Mouse (Mus musculus): ENCODE measurements around the gene Setd5.

The Setd5 gene

DNA sequence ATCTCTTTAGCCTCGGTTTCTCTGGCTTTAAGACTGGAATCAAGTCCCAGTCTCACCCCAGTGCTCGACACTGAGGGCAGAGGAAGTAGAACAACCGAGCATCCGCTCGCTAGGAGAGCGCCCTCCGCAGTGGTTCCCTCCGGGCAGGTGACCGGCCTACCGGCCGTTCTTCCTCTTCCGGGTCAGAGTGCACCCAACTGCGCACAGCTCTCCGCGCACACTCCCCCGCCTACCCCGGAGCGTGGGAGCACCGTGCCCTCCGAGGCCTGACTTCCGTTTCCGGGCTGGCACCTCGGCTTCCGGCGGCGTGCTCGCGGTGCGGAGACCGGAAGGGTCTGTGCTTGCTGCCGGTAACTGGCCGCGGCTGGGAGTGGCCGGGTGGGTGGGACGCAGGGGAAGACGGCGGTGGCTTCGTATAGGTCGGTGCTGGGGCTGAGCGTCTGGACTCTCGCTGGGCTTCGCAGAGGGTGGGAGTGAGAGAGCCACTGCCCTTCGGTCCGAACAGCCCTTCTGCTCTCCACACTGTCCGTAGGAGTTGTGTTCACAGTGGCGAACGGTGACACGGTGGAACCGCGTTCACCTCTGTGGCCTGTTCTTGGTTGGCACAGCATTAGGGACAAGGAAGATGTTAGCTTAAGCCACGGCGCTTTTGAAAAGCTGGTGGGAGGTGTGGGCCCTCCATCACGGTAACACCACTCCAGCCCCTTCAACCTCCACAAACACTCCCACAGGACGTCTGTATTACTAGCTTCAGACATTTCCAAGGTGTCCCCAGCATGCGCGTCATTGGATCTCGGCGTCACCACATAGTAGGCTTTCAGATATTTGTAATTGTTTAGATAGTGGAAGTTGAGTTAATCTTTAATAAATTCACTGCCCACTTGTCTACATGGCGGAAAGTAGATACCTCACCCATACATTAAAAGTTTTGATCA, 30.9 kb upstream of the Setd5 start, which contains the start of gene Thumpd3:
Thumpd3 (plus strand) TSS at position 185 of the 935 bp plus-strand sequence.
- POLR2A ChIA-PET, result interaction anchor here in 3 of 4 experiments (0.5 to 6.8 kb wide), 56 partner anchors 8 to 694 kb away, joined by 3 to 80 read pairs (median 4); partner anchors contain the start of genes Setd5 (in 3 of the 3), Rad18 (in 2 of the 3), Brpf1 (in 1 of the 3) and Mtmr14 (in 1 of the 3)
- CTCF ChIA-PET, result interaction anchor here (0.6 to 1.2 kb wide), 5 partner anchors 8 to 260 kb away, joined by 3 to 4 read pairs (median 3); no protein-coding TSS in a partner anchor

DNA sequence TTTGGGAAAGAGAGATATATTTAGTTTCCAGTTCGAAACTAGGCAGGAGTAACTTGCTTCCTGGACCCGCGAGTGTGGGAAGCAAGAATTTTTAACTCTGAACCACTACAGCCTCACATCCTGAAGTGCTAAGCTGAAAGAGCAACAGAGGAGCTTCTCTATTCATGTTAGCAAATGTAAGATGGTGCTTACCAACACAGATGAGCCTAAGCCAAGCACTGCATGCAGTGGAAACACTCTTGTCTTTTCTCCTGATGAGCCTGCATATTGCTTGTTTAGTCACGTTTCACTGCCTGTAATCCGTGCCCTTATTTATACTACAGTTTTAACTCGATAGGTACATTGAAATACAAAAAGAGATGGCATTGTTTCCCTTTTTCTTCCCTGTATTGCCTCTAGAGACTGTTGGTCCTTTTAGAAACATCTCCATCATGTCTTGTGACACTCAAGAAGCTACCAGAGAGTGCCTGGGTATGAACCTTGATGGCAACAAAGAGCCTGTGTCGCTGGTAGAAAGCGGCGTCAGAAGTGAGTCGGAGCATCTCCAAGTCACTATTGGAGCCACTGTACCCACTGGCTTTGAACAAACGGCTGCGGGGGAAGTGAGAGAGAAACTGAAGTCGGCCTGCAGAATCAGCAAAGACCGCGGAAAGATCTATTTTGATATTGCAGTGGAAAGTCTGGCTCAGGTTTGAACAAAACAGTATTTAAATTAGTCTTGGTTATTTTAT, 30.0 kb upstream of the Setd5 start:
- ChIA-PET POLR2A (interaction anchor here in 3 of 4 experiments (0.6 to 6.8 kb wide), 35 partner anchors 7 to 351 kb away, joined by 3 to 80 read pairs (median 5); partner anchors contain the start of genes Setd5 (in 3 of the 3), Rad18 (in 2 of the 3) and Brpf1 (in 1 of the 3)), CTCF (interaction anchor here in 1 of 4 experiments (0.6 kb wide), 1 partner anchor 10 kb away, joined by 3 read pairs; no protein-coding TSS in a partner anchor)

DNA sequence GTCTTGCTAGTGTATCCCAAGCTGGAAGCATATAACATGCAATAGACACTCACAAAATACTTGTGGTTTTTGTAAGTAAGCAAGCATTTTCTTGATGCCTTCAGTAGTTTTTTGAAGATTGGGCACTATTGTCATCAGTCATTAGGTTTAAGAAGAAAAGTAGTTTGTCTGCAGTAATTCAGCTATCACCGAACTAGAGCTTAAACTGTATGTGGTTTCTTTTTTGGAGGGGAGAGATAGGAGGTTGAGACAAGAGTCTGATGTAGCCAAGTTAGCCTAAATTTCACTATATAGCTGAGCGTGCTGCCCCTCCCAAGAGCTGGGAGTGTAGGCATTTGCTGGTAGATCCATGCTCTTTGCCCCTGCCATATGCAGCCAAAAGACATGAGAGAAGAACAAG, 28.8 kb upstream of the Setd5 start:
- CTCF ChIA-PET, result interaction anchor here in 1 of 4 experiments (1.2 kb wide), 1 partner anchor 10 kb away, joined by 5 read pairs; no protein-coding TSS in a partner anchor
- POLR2A ChIA-PET, result interaction anchor here in 3 of 4 experiments (1.1 to 6.8 kb wide), 8 partner anchors 7 to 51 kb away, joined by 3 to 80 read pairs (median 13); partner anchors contain the start of gene Setd5 (in 2 of the 3)

- ChIA-PET POLR2A (interaction anchor here in 3 of 4 experiments (1.1 to 6.8 kb wide), 7 partner anchors 11 to 51 kb away, joined by 3 to 80 read pairs (median 18); partner anchors contain the start of gene Setd5 (in 2 of the 3)), CTCF (interaction anchor here in 1 of 4 experiments (1.2 kb wide), 1 partner anchor 11 kb away, joined by 5 read pairs; no protein-coding TSS in a partner anchor)
Measured at GRCm38 (mm10) chr6:113049159-113049558, 28.0 kb upstream of the Setd5 start.

DNA sequence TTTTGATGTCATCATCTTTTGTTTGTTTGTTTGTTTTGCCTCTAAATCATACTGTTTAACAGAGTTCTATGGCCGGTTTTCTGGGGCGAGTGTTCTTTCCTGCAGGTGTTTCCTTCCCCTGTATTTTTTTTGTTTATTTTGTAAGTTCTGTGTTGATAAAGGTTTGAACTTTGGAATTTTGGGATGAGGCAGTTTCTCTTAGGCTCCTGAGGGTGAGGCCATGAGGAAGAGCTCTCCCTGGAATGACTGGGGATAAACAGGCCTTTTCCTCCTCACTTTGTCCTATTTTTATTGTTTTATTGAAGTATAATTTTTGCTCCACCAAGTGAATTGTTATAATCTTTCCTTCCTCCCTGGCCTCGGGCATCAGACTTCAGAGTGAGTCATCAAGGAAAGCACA, 24.2 kb upstream of the Setd5 start:
- ChIA-PET POLR2A (interaction anchor here in 2 of 4 experiments (0.6 to 2.5 kb wide), 4 partner anchors 15 to 389 kb away, joined by 3 to 10 read pairs (median 4); no protein-coding TSS in a partner anchor), CTCF (no interaction called here)

DNA sequence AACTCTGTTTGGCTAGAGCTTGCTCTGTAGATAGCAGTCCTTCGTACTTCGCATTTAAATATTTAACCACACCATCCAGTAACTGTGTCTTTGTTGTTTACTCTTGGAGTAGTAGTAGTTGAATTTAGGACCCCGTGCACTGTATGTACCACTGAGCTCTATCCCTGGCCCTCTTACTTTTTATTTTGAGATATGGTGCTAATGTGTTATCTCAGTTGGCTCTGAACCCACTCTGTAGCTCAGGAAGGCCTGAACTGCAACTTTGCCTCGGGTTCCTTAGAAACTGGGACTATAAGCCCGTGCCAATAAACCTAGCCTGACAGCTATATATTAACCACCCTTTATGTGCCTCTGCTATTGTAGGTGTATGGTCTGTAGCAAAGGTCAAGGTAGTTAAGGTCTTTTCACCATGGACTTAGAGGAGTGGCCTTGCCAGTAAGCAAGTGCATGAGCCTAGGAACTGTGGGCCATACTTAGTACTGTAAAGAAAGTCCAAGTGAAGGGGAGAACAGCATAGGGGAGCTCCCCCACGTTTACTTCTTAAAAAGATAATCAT, 22.5 kb upstream of the Setd5 start:
- ChIA-PET CTCF (interaction anchor here in 1 of 4 experiments (0.5 to 1.7 kb wide), 2 partner anchors 10 to 17 kb away, joined by 3 to 5 read pairs; no protein-coding TSS in a partner anchor), POLR2A (interaction anchor here in 2 of 4 experiments (0.6 to 2.5 kb wide), 9 partner anchors 8 to 22 kb away, joined by 3 to 10 read pairs (median 3); partner anchors contain the start of genes Setd5 (in 2 of the 2) and Thumpd3 (in 1 of the 2))

DNA sequence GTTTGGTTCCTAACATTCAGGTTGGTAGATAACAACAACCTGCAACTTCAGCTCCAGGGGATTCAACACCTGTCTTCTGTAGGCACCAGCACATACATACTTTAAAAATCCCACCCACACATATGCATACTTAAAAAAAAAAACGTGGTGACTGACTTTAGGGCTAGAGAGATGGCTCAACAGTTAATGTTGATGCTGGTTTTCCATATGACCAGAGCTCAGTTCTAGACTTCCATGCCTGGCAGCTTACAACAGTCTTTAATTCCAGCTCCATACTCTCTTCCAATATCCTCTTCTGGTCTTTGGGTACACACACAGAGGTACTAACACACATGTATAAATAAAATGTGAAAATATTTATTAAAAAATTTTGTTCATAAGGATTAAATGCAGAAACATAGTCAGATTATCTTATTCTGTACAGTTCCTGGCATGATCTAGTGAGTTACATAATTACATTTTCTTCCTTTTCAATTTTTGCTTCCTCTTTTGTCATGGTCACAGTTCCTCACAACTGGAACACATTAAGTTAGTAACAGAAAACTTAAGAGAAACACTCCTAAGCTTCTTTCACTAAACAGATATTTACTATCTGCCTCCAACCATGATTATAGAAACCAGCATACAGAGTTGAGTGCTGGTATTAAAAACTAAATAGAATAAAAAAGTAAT, 16.1 kb upstream of the Setd5 start:
- POLR2A ChIA-PET, result interaction anchor here in 2 of 4 experiments (0.6 to 5.8 kb wide), 7 partner anchors 10 to 540 kb away, joined by 3 to 68 read pairs (median 5); partner anchors contain the start of genes Fancd2os (in 1 of the 2), Setd5 (in 1 of the 2) and Thumpd3 (in 1 of the 2)
- CTCF ChIA-PET, result interaction anchor here in 1 of 4 experiments (1.1 kb wide), 1 partner anchor 23 kb away, joined by 3 read pairs; no protein-coding TSS in a partner anchor

GRCm38 (mm10) chr6:113062253-113062652, 14.9 kb upstream of the Setd5 start:
- CTCF ChIA-PET, result no interaction called here
- POLR2A ChIA-PET, result interaction anchor here in 3 of 4 experiments (0.8 to 5.8 kb wide), 11 partner anchors 8 to 59 kb away, joined by 3 to 68 read pairs (median 5); partner anchors contain the start of genes Setd5 (in 2 of the 3) and Thumpd3 (in 2 of the 3)

GRCm38 (mm10) chr6:113063363-113063762, 13.8 kb upstream of the Setd5 start:
- CTCF ChIA-PET, result no interaction called here
- POLR2A ChIA-PET, result interaction anchor here (0.7 to 5.8 kb wide), 12 partner anchors 9 to 56 kb away, joined by 3 to 68 read pairs (median 4); partner anchors contain the start of genes Setd5 (in 1 of the 4) and Thumpd3 (in 1 of the 4)

DNA sequence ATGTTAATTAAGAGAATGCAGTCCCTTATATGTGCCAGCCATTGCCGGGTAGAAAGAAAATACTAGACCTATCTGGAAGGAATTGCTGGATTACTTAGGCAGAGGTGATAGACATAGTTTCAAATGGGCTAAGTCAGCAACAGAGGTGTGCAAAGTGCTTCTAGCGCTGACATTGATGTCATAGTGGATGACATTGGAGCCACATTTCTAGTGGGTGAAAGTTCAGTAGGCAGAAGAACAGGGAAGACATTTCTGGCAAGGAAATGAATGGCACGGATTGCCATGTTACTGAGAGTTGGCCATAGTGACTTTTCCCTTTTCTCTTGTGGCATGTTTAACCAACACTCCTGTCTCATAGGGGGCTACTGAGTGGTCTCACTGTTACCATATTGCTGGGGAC, 12.0 kb upstream of the Setd5 start:
- POLR2A ChIA-PET, result interaction anchor here in 2 of 4 experiments (3.0 to 5.8 kb wide), 2 partner anchors 9 to 11 kb away, joined by 16 to 68 read pairs; partner anchors contain the start of gene Setd5 (in 1 of the 2)
- CTCF ChIA-PET, result no interaction called here

GRCm38 (mm10) chr6:113069154-113069553, 8.0 kb upstream of the Setd5 start:
- ChIA-PET POLR2A (interaction anchor here in 3 of 4 experiments (0.5 to 3.6 kb wide), 16 partner anchors 7 to 366 kb away, joined by 3 to 35 read pairs (median 4); partner anchors contain the start of genes Setd5 (in 2 of the 3), Thumpd3 (in 2 of the 3) and Cidec (in 1 of the 3)), CTCF (interaction anchor here in 1 of 4 experiments (0.6 kb wide), 1 partner anchor 81 kb away, joined by 3 read pairs; no protein-coding TSS in a partner anchor)

GRCm38 (mm10) chr6:113075261-113075660, 1.9 kb upstream of the Setd5 start:
- POLR2A ChIA-PET, result interaction anchor here (0.8 to 6.8 kb wide), 36 partner anchors 8 to 621 kb away, joined by 3 to 116 read pairs (median 12); partner anchors contain the start of genes Thumpd3 (in 3 of the 4), Brpf1 (in 2 of the 4), Il17rc (in 1 of the 4) and Ogg1 (in 1 of the 4)
- CTCF ChIA-PET, result interaction anchor here in 2 of 4 experiments (0.8 to 0.9 kb wide), 2 partner anchors 28 to 37 kb away, joined by 3 read pairs; no protein-coding TSS in a partner anchor

DNA sequence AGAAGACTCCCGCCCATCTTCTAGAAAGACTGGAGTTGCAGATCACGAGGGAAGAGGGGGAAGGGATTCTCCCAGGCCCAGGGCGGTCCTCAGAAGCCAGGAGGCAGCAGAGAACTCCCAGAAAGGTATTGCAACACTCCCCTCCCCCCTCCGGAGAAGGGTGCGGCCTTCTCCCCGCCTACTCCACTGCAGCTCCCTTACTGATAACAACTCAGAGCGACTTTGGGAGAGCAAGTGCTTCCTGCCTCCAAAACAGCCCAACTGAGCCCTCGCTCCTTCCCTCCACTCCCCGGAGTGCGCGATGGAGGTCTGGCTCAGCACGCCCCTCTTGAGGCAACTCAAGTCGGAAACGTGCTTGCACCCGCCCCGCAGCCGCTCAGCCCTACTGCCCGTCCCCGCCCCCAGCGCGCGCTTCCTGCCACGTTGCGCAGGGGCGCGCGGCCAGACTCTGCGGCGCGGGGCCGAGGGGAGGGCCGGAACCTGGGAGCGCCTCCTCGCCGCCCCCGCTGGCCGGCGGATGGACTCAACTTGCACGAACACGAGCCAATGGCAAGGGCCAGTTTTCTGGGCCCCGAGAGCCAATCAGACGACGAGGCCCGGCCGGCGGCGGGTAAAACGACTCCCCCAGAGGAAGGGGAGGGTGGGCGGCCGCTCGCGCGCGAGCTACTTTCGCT, 1.0 kb upstream of the Setd5 start:
- CTCF ChIA-PET, result interaction anchor here in 3 of 4 experiments (0.6 to 1.3 kb wide), 5 partner anchors 20 to 289 kb away, joined by 3 to 5 read pairs (median 3); no protein-coding TSS in a partner anchor
- POLR2A ChIA-PET, result interaction anchor here (0.6 to 6.8 kb wide), 124 partner anchors 8 to 2000 kb away, joined by 3 to 116 read pairs (median 4); partner anchors contain the start of genes Thumpd3 (in 3 of the 4), Ogg1 (in 2 of the 4), Prrt3 (in 2 of the 4) and Tatdn2 (in 2 of the 4)

DNA sequence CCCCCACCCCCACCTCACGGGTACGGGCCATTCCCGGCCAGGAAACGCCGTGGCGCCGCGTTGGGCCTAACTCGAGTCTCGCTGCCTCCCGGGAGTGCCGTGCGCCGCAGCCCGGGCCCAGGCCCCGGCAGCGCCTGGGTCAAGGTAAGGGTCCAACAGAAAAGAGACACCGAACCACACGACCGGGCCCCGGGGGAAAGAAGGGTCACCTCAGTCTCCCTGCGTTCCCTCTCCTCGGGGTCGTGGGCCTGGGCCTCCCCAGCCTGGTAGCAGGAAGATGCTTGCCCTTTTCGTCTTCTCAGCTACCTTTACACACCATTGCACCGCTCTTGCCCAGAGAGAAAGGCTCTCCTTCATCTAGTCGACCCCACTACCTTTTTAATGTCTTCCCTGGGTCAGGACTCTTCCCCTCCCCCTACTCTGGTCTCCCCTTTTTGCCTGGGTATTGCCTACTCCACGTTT, 435 bp downstream of the Setd5 start:
- CTCF ChIA-PET, result interaction anchor here in 2 of 4 experiments (0.7 to 1.3 kb wide), 3 partner anchors 39 to 45 kb away, joined by 3 read pairs; no protein-coding TSS in a partner anchor
- POLR2A ChIA-PET, result interaction anchor here in 3 of 4 experiments (0.6 to 6.8 kb wide), 36 partner anchors 8 to 619 kb away, joined by 3 to 116 read pairs (median 14); partner anchors contain the start of genes Thumpd3 (in 3 of the 3), Brpf1 (in 1 of the 3) and Tatdn2 (in 1 of the 3)

DNA sequence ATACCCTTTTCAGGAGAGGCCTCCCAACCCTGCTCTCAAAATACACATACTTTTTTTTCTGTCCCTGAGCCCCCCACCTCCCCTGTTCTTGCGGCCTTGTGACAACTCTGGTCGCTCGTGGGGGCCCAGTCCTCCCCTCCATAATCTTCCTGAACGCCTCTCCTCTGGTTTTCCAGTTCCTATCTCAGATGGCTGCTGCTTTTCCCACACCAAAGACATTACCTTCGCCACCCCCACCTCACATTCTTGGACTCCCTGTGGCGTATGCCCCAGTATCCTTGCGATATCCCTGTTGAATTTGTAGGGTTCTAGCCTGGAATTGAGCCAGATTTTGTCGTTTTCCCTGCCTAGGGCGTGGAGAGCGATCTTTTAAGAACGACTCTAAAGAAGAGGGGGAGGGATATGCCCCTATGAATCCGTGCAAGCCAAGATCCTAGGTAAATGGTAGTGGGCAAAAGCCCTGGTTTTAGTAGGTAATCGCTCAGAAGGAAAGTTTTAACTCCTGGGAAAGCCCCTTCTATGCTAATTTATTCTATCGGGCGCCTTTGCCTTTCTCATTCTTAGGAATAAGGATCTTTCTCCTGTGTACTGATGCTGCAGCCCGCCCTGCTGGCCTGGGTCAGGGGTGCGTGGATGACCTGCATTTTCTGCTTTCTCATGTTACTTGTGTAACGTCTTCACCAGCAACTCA, 1.0 kb downstream of the Setd5 start:
- POLR2A ChIA-PET, result interaction anchor here in 3 of 4 experiments (1.0 to 6.8 kb wide), 13 partner anchors 10 to 290 kb away, joined by 3 to 116 read pairs (median 55); partner anchors contain the start of genes Thumpd3 (in 3 of the 3) and Brpf1 (in 1 of the 3)

More for the DNA sequence above, 1.0 kb downstream of the Setd5 start:
- CTCF ChIA-PET, result no interaction called here

Measured in embryonic stem cell, embryonic (primary cell).